Mouse (Mus musculus) T-cell, adult 66 days (primary cell): ENCODE measurements around the gene Olfr1394. TPM values are rescaled to one million over a fixed set of nuclear protein-coding genes. Genes with fewer than 3 reads are reported as not detected.

Experiments used
- total RNA-seq, 2 experiments: library from RNA; stranded (reverse); gene quantifications; 3 replicates in 1 of 2; 4 replicates in 1 of 2; pipeline ENCODE4 v1.2.4; 2023

The Olfr1394 gene
- total RNA-seq = not detected

DNA sequence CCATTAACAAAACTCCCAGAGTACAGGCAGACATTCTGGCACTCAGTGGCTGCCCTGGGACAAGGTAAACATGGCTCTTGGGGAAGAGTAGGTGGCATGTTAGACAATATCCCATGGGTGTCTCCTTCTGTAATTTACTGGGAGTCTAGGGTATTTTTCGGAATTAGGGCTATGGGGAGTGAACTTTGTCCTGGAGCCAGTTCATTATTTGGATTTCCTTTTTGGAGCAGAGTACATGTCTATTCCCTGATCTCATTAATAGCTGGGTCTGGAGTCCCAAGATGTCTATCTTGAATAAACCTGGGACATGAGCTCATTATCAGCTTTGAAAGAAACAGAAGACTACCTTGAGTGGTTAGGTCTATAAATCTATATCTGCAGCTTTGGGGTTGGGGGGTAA lies at the start of gene Olfr1394:
TSS of gene Olfr1394 (plus strand) at position 301 of the 400 bp plus-strand sequence.

DNA sequence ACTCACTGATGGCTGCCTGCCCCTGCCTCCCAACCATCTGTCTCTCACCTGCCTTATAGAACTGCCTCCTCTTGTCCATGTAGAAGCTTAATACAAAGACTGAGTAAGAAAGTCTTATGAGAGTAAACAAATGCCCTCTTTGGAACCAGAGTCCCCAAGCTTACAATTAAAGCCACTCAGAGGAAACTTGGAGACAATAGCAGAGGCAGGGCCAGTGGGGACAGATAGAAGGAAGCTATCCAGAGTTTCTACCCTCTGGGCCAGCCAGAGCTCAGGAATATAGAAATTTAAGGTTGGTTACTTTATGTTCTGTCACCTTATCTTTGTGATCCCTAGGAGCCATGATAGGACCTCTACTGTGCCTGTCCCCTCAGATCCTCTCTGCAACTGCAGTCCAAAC lies 39.4 kb upstream of the Olfr1394 start, which contains the start of gene Olfr1396:
TSS of gene Olfr1396 (minus strand) at position 101 of the 400 bp plus-strand sequence.

DNA sequence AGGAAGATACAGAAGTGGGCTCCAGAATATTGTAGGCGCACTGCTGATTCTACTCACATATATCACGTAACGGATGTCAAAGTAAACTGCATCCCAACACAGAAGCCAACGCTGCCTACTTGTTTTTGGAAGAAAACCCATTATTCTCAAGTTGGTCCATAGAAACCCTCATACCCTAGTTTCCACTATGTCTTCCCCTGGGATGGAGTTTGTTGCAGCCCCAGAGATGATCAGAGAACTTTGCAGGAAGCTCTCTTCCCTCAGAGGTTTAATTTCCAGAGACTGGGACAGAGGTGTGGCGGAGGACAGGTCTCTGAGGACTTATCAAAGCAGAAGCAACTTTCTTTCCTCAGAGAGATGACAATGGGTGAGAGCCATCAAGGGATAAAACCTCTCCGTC lies 12.2 kb upstream of the Olfr1394 start, which contains the start of gene Olfr1395:
TSS of gene Olfr1395 (plus strand) at position 301 of the 400 bp plus-strand sequence.

GRCm38 (mm10) chr11:49186955-49187488 lies 32.8 kb downstream of the Olfr1394 start, which contains the start of gene Btnl9:
Btnl9 (minus strand) TSS chr11:49187159.

DNA sequence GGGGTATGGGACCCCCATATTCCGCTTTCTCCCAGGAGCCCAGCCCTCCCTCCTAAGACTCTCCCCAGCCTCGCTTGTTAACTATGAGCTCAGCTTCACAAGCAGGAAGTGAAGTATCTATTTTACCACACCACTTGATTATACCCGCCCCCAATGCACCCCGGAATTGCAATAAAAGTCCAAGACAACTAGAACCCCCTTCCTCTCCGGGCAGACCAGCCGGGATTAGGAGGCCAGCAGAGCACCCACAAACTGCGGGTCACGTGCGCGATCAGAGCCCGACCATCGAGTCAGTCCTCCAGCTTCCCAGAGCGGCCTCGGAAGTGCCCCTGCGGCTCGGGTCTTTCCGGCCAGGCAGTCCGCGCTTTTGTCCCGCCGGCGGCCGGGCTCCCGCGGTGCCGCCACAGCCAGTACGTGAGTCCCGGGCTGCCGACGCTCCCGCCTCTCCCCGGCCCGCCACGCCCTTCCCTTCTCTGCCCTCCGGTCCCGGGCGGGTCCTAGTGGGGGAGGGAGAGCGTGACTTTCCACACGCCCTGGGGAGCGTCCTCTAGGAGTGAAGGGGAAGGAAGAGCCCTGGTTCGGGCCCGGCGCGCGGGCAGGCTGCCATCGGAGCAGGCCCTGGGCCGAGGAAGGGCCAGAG lies 49.1 kb downstream of the Olfr1394 start, which contains the start of gene Zfp62:
TSS of gene Zfp62 (plus strand) at position 164 of the 640 bp plus-strand sequence.

Other genes with a start within 250 kb of the Olfr1394 start
- 10 to 100 TPM; 45.9 to 57.5 TPM for gene Psme2b, start 208.2 kb upstream of the Olfr1394 start, total RNA-seq
- 1 to 10 TPM; 1.5 to 2.0 TPM for gene Olfr56, start 175.5 kb upstream of the Olfr1394 start, total RNA-seq
- 10 to 100 TPM; 71.1 to 76.5 TPM for gene 9930111J21Rik1, start 175.0 kb upstream of the Olfr1394 start, total RNA-seq
- gene Gm12185, start 162.2 kb upstream of the Olfr1394 start, total RNA-seq = 10 to 100 TPM; 65.7 to 68.5 TPM
- 100 to 1,000 TPM in 1 of 2 experiments, 10 to 100 TPM in 1; 79.4 to 106 TPM for gene Tgtp1, start 160.2 kb upstream of the Olfr1394 start, total RNA-seq
- 10 to 100 TPM; 88.2 to 95.5 TPM for gene 9930111J21Rik2, start 103.1 kb upstream of the Olfr1394 start, total RNA-seq
- 10 to 100 TPM; 52.8 to 79.9 TPM for gene Tgtp2, start 90.2 kb upstream of the Olfr1394 start, total RNA-seq
- gene Ifi47, start 77.8 kb upstream of the Olfr1394 start, total RNA-seq = 100 to 1,000 TPM; 148 to 178 TPM
- not detected for gene Olfr1396, start 39.5 kb upstream of the Olfr1394 start, total RNA-seq
- gene Olfr1395, start 12.1 kb upstream of the Olfr1394 start, total RNA-seq = not detected
- gene Btnl9, start 32.8 kb downstream of the Olfr1394 start, total RNA-seq = under 1 TPM in 1 of 2 experiments, not detected in 1; 0.32 TPM
- 100 to 1,000 TPM in 1 of 2 experiments, 10 to 100 TPM in 1; 99.5 to 102 TPM for gene Zfp62, start 48.9 kb downstream of the Olfr1394 start, total RNA-seq
- gene Mgat1, start 89.8 kb downstream of the Olfr1394 start, total RNA-seq = 10 to 100 TPM; 64.0 TPM
- under 1 TPM; 0.18 to 0.73 TPM for gene Olfr1393, start 123.9 kb downstream of the Olfr1394 start, total RNA-seq
- not detected for gene Olfr1392, start 130.9 kb downstream of the Olfr1394 start, total RNA-seq
- gene Olfr10, start 150.4 kb downstream of the Olfr1394 start, total RNA-seq = not detected
- gene Olfr1391, start 168.4 kb downstream of the Olfr1394 start, total RNA-seq = not detected
- gene Olfr1390, start 180.8 kb downstream of the Olfr1394 start, total RNA-seq = not detected